Mouse (Mus musculus) bone marrow, adult 2 months (tissue): Measurements from ENCODE around the gene Bag6. TPM values are rescaled to one million over a fixed set of nuclear protein-coding genes. Genes with fewer than 3 reads are reported as not detected.

Experiments used
- H3K27ac ChIP-seq: fragments of 200-500 bp; 2 replicates; pipeline ENCODE4 v1.5.1; 2012; ENCODE audit warnings: low read depth, mild to moderate bottlenecking, control low read depth, inconsistent platforms, low read length; ENCODE audit not compliant: control insufficient read depth, poor library complexity, insufficient read depth
- H3K4me1 ChIP-seq: fragments of 200-500 bp; 2 replicates; pipeline ENCODE4 v1.6.1; 2011; ENCODE audit warnings: low read length; ENCODE audit not compliant: control insufficient read depth, insufficient read depth
- H3K4me3 ChIP-seq: fragments of 200-500 bp; replicated peaks from 2 replicates; pipeline ENCODE3; 2011; ENCODE audit warnings: mild to moderate bottlenecking, low read depth, low read length, control low read depth; ENCODE audit not compliant: control insufficient read depth
- CTCF ChIP-seq: fragments of 200-500 bp; IDR thresholded peaks from 2 replicates; pipeline ENCODE4 v1.5.1; 2011; ENCODE audit warnings: low read length, control low read depth; ENCODE audit not compliant: control insufficient read depth, insufficient read depth
- POLR2A ChIP-seq: fragments of 200-500 bp; IDR thresholded peaks from 2 replicates; pipeline ENCODE4 v1.6.1; 2011; ENCODE audit warnings: low read depth, mild to moderate bottlenecking, control low read depth, low read length, borderline replicate concordance; ENCODE audit not compliant: control insufficient read depth
- WGBS: fragments of 180-500 bp; shearing (Covaris S2); methylation state at CpG from one replicate; pipeline ENCODE4 v1.1.7; 2018; 5-methylcytosine and 5-hydroxymethylcytosine counted together
- polyA plus RNA-seq: library from polyadenylated mRNA; stranded (reverse); fragments of >200 nt; gene quantifications from 2 replicates; pipeline ENCODE4 v1.2.4, GENCODE M21; 2011; ENCODE audit warnings: low replicate concordance; ENCODE audit not compliant: missing spikeins, insufficient read depth, insufficient read length

Gene Bag6
- polyA plus RNA-seq, 1 experiment: 195 TPM

DNA sequence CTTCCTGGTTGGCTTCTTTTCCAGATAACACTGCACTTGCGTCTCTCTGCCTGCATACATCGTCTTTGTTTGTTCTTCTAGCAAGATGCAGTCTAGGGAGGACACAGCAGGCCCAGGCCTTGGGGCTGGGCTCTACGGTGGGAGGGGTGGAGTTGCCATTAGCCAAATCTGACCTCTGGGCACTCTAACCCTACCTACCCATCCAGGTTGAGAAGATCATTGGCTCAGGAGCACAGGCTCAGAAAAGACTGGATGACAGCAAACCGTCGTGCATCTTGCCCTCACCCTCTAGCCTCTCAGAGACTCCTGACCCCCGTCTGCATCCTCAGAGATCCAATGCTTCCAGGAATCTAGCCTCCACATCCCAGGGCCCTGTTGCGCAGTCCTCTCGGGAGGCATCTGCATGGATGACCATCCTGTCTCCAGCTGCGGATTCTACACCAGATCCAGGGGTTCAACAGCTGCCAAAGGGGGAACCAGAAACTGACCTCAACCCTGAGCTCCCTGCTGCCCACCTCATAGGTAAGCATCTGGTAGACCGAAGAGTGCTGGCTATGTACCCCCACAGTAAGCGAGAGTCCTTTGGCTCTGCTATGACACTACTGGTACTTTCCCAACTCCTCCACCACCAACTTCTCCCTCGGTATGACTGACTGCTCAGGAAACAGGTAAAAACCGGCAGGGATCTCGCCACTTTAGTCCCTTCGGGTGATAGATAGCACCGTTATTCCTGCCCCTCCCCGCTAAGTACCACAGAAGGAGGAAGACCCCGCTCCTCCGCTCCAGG lies 60.1 kb downstream of the Bag6 start:
- H3K27ac ChIP-seq: peak overlapping the region; percentile 90
- 20% methylated on average over 19 of the region's 19 CpGs for WGBS
- peak overlapping the region; percentile 62 for H3K4me3 ChIP-seq
- TF ChIP-seq CTCF (no peak), POLR2A (0 out of 2 replicates have a peak, but pooled peaks have one; percentile 1)
- peaks cover 13% of the 10 kb centered on the region; the same call in 1 of the 2 replicates for H3K4me1 ChIP-seq

DNA sequence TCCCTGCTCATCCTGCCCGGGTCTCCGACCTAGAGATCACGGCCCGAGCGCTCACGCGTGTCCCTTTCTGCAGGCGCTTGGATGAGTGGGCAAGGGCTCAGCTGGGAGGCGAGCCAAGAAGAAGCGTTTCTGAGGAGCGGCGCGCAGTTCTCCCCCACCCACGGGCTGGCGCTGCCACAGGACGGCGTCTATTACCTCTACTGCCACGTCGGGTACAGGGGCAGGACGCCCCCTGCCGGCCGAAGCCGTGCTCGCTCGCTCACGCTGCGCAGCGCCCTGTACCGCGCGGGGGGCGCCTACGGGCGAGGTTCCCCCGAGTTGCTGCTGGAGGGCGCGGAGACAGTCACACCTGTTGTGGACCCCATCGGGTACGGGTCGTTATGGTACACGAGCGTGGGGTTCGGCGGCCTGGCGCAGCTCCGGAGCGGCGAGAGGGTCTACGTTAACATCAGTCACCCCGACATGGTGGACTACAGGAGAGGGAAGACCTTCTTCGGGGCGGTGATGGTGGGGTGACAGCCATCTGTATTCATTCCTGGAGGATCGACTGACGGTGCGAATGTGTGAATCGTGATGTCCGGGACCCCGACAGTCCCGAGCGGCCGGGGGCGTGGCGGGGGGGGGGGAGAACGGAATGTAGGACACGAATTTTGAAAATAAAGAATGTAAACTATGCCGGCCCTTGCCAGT lies 60.8 kb downstream of the Bag6 start:
- TF ChIP-seq POLR2A: peak; percentile 67; the same call in 1 of the 2 replicates
- peak; percentile 93 for TF ChIP-seq CTCF
- H3K4me3 ChIP-seq: peak overlapping the region; percentile 62
- peaks cover 9% of the 10 kb centered on the region; the same call in 1 of the 2 replicates for H3K4me1 ChIP-seq
- H3K27ac ChIP-seq: peak overlapping the region; percentile 90
- 1% methylated on average over 66 of the region's 66 CpGs for WGBS

DNA sequence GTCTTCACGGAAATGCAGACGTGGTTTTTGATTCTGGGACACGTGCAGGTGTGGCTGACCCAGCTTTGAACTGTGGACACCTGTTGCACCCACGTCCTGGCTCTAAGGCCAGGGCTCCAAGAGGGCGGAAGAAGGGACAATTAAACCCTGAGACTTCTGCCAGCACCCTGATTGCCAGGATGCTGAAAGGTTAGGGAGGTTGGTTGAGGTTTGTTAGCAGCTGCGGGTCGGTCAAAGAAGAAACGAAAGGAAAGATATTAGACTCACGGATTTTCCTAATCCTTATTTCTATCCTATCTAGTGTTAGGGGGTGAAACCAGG lies 61.3 kb downstream of the Bag6 start:
- TF ChIP-seq POLR2A (no peak), CTCF (no peak)
- Histone ChIP-seq H3K27ac (peak overlapping the region; percentile 90; the same call in 1 of the 2 replicates), H3K4me3 (peak overlapping the region; percentile 62), H3K4me1 (peaks cover 8% of the 10 kb centered on the region; the same call in 1 of the 2 replicates)
- WGBS: 25% methylated on average over 9 of the region's 9 CpGs

Other genes starting within 250 kb of the Bag6 start
- 3.7 and 5.9 TPM in 2 replicates for gene C2, start 236.9 kb upstream of the Bag6 start, polyA plus RNA-seq
- gene Ehmt2, start 236.7 kb upstream of the Bag6 start, polyA plus RNA-seq: 60.6 and 104 TPM in 2 replicates
- 1.3 TPM in 1 of 2 replicates, not detected in the other for gene Slc44a4, start 220.7 kb upstream of the Bag6 start, polyA plus RNA-seq
- 18.1 and 33.6 TPM in 2 replicates for gene Neu1, start 203.9 kb upstream of the Bag6 start, polyA plus RNA-seq
- gene Hspa1b, start 175.9 kb upstream of the Bag6 start, polyA plus RNA-seq: 1.3 and 5.5 TPM in 2 replicates
- not detected in 2 replicates for gene Gm20481, start 165.3 kb upstream of the Bag6 start, polyA plus RNA-seq
- gene Hspa1a, start 163.0 kb upstream of the Bag6 start, polyA plus RNA-seq: 1.9 TPM in 1 of 2 replicates, not detected in the other
- gene Hspa1l, start 162.5 kb upstream of the Bag6 start, polyA plus RNA-seq: not detected in 2 replicates
- 70.0 and 84.5 TPM in 2 replicates for gene Lsm2, start 153.3 kb upstream of the Bag6 start, polyA plus RNA-seq
- 117 and 158 TPM in 2 replicates for gene Vars, start 134.2 kb upstream of the Bag6 start, polyA plus RNA-seq
- gene Vwa7, start 118.6 kb upstream of the Bag6 start, polyA plus RNA-seq: 0.77 and 1.2 TPM in 2 replicates
- gene Sapcd1, start 107.2 kb upstream of the Bag6 start, polyA plus RNA-seq: 18.9 and 31.7 TPM in 2 replicates
- 12.1 and 17.2 TPM in 2 replicates for gene Msh5, start 88.4 kb upstream of the Bag6 start, polyA plus RNA-seq
- gene Clic1, start 85.2 kb upstream of the Bag6 start, polyA plus RNA-seq: 76.2 and 141 TPM in 2 replicates
- 12.5 and 15.2 TPM in 2 replicates for gene Ddah2, start 76.1 kb upstream of the Bag6 start, polyA plus RNA-seq
- 1.6 and 1.7 TPM in 2 replicates for gene Ly6g6c, start 69.8 kb upstream of the Bag6 start, polyA plus RNA-seq
- 16.5 and 35.6 TPM in 2 replicates for gene Mpig6b, start 69.0 kb upstream of the Bag6 start, polyA plus RNA-seq
- gene Ly6g6e, start 58.3 kb upstream of the Bag6 start, polyA plus RNA-seq: 1.3 TPM in 1 of 2 replicates, not detected in the other
- gene Ly6g6d, start 57.1 kb upstream of the Bag6 start, polyA plus RNA-seq: 9.2 and 26.2 TPM in 2 replicates
- 14.3 and 53.1 TPM in 2 replicates for gene Ly6g6f, start 49.6 kb upstream of the Bag6 start, polyA plus RNA-seq
- 48.7 and 73.1 TPM in 2 replicates for gene Abhd16a, start 45.9 kb upstream of the Bag6 start, polyA plus RNA-seq
- not detected in 2 replicates for gene Ly6g5c, start 26.9 kb upstream of the Bag6 start, polyA plus RNA-seq
- 3.4 and 4.7 TPM in 2 replicates for gene Ly6g5b, start 19.8 kb upstream of the Bag6 start, polyA plus RNA-seq
- gene Gpank1, start 13.7 kb upstream of the Bag6 start, polyA plus RNA-seq: 29.8 and 39.0 TPM in 2 replicates
- 155 and 166 TPM in 2 replicates for gene Csnk2b, start 13.1 kb upstream of the Bag6 start, polyA plus RNA-seq
- 6.8 and 20.2 TPM in 2 replicates for gene D17H6S53E, start 8.8 kb upstream of the Bag6 start, polyA plus RNA-seq
- gene Apom, start 3.1 kb upstream of the Bag6 start, polyA plus RNA-seq: 6.0 TPM in 1 of 2 replicates, not detected in the other
- gene Prrc2a, start 29.7 kb downstream of the Bag6 start, polyA plus RNA-seq: 208 and 214 TPM in 2 replicates
- gene Aif1, start 40.9 kb downstream of the Bag6 start, polyA plus RNA-seq: 48.9 and 51.7 TPM in 2 replicates
- 50.4 and 139 TPM in 2 replicates for gene Lst1, start 53.3 kb downstream of the Bag6 start, polyA plus RNA-seq
- 38.6 and 66.2 TPM in 2 replicates for gene Ltb, start 59.3 kb downstream of the Bag6 start, polyA plus RNA-seq
- gene Tnf, start 66.8 kb downstream of the Bag6 start, polyA plus RNA-seq: 3.2 and 7.4 TPM in 2 replicates
- gene Lta, start 70.2 kb downstream of the Bag6 start, polyA plus RNA-seq: 3.5 and 4.4 TPM in 2 replicates
- not detected in 2 replicates for gene Gm16181, start 85.7 kb downstream of the Bag6 start, polyA plus RNA-seq
- gene Atp6v1g2, start 98.5 kb downstream of the Bag6 start, polyA plus RNA-seq: 4.1 and 9.9 TPM in 2 replicates
- gene Nfkbil1, start 100.6 kb downstream of the Bag6 start, polyA plus RNA-seq: 9.9 and 24.9 TPM in 2 replicates
- gene Ddx39b, start 106.6 kb downstream of the Bag6 start, polyA plus RNA-seq: 275 and 374 TPM in 2 replicates
- 399 and 727 TPM in 2 replicates for gene H2-D1, start 127.6 kb downstream of the Bag6 start, polyA plus RNA-seq
- not detected in 2 replicates for gene H2-Q1, start 185.2 kb downstream of the Bag6 start, polyA plus RNA-seq
- not detected in 2 replicates for gene H2-Q2, start 207.1 kb downstream of the Bag6 start, polyA plus RNA-seq
- gene H2-Q4, start 244.4 kb downstream of the Bag6 start, polyA plus RNA-seq: 62.5 and 82.4 TPM in 2 replicates